Mouse (Mus musculus) hindbrain, postnatal 0 days (tissue): ENCODE data around the gene Zcchc2. TPM values are rescaled to one million over a fixed set of nuclear protein-coding genes. Genes with fewer than 3 reads are reported as not detected.

Source experiments
- ATAC-seq: fragments of 200-750 bp; cut with Nextera tagmentation; 2 replicates; pipeline ENCODE4 v1.8.0; 2017; ENCODE audit warnings: mild to moderate bottlenecking, moderate TSS enrichment, moderate library complexity
- DNase-seq: peaks from one replicate; pipeline ENCODE4 v3.0.0-alpha.2; 2015; ENCODE audit warnings: low spot score
- H3K27ac ChIP-seq: fragments of 300-500 bp; sonication (generic); 2 replicates; pipeline ENCODE4 v1.5.1; 2014; ENCODE audit warnings: mild to moderate bottlenecking
- H3K27me3 ChIP-seq: fragments of 300-500 bp; sonication (generic); 2 replicates; pipeline ENCODE4 v1.6.1; 2014; ENCODE audit warnings: low read length, mixed read lengths; ENCODE audit not compliant: insufficient read depth
- H3K36me3 ChIP-seq: fragments of 300-500 bp; sonication (generic); 2 replicates; pipeline ENCODE4 v1.6.1; 2014; ENCODE audit warnings: low read length, mixed read lengths; ENCODE audit not compliant: insufficient read depth
- H3K4me1 ChIP-seq: fragments of 300-500 bp; sonication (generic); 2 replicates; pipeline ENCODE4 v1.6.1; 2014; ENCODE audit warnings: antibody characterized with exemption, low read length, mixed read lengths; ENCODE audit not compliant: insufficient read depth
- H3K4me2 ChIP-seq: fragments of 300-500 bp; sonication (generic); 2 replicates; pipeline ENCODE4 v1.6.1; 2014; ENCODE audit warnings: low read depth, mild to moderate bottlenecking, low read length, moderate library complexity, mixed read lengths
- H3K4me3 ChIP-seq: fragments of 300-500 bp; sonication (generic); 2 replicates; pipeline ENCODE4 v1.5.1; 2014; ENCODE audit warnings: low read length
- H3K9ac ChIP-seq: fragments of 300-500 bp; sonication (generic); replicated peaks from 2 replicates; pipeline ENCODE4 v1.6.1; 2014; ENCODE audit warnings: mild to moderate bottlenecking, low read length, moderate library complexity, mixed read lengths
- H3K9me3 ChIP-seq: fragments of 300-500 bp; sonication (generic); 2 replicates; pipeline ENCODE4 v1.6.1; 2016; ENCODE audit warnings: low read length, mixed read lengths
- CTCF ChIP-seq: IDR thresholded peaks from 2 replicates; pipeline ENCODE4 v1.5.1; 2016; ENCODE audit warnings: antibody characterized with exemption, control low read depth, low read depth
- WGBS: fragments of 180-500 bp; shearing (Covaris S2); extraction: QIAGEN DNeasy Blood & Tissue Kit; methylation state at CpG from one replicate; pipeline ENCODE4 v1.1.7; 2014; 5-methylcytosine and 5-hydroxymethylcytosine counted together
- polyA plus RNA-seq: library from polyadenylated mRNA; unstranded; fragments of >200 nt; fragmentation: Nextera tagmentation; extraction: Ambion mirVana; gene quantifications from 2 replicates; pipeline ENCODE4 v1.2.1, GENCODE M21; 2015
- total RNA-seq: library from RNA; depleted of rRNA; stranded (reverse); fragments of >200 nt; gene quantifications from 2 replicates; pipeline ENCODE4 v1.2.3, GENCODE M21; 2014

Zcchc2 gene
- total and polyA plus RNA-seq, 2 experiments from 2014 or later = 2.3 to 14.3 TPM

GRCm38 (mm10) chr1:105988903-105989639 lies 1.1 kb upstream of the Zcchc2 start:
- Histone ChIP-seq H3K27me3 (no peaks in the 10 kb centered on the region), H3K27ac (no peak overlapping the region), H3K4me2 (peak overlapping the region; percentile 71), H3K36me3 (no peaks in the 10 kb centered on the region), H3K4me3 (peak overlapping the region; percentile 84), H3K9me3 (no peaks in the 10 kb centered on the region), H3K9ac (no peak overlapping the region), H3K4me1 (peaks cover 10% of the 10 kb centered on the region)
- DNase-seq = no peak
- 76% methylated on average over 14 of the region's 14 CpGs for WGBS
- no peak for TF ChIP-seq CTCF
- no peak for ATAC-seq

GRCm38 (mm10) chr1:105989640-105989984 lies 594 bp upstream of the Zcchc2 start:
- Histone ChIP-seq H3K4me2 (peak overlapping the region; percentile 71), H3K9ac (peak overlapping the region; percentile 74), H3K4me1 (peaks cover 10% of the 10 kb centered on the region), H3K9me3 (no peaks in the 10 kb centered on the region), H3K4me3 (peak overlapping the region; percentile 84), H3K36me3 (no peaks in the 10 kb centered on the region), H3K27ac (peak overlapping the region; percentile 95; the same call in 1 of the 2 replicates), H3K27me3 (no peaks in the 10 kb centered on the region)
- ATAC-seq (0 out of 2 replicates have a peak, but pooled peaks have one; percentile 0), DNase-seq (no peak)
- TF ChIP-seq CTCF = no peak
- 2% methylated on average over 13 of the region's 13 CpGs for WGBS

GRCm38 (mm10) chr1:105990911-105991761 lies 930 bp downstream of the Zcchc2 start:
- ATAC-seq = peak; percentile 42
- Histone ChIP-seq H3K36me3 (no peaks in the 10 kb centered on the region), H3K9me3 (no peaks in the 10 kb centered on the region), H3K4me2 (peak overlapping the region; percentile 71), H3K27me3 (no peaks in the 10 kb centered on the region), H3K4me3 (peak overlapping the region; percentile 84), H3K27ac (peak overlapping the region; percentile 95), H3K9ac (peak overlapping the region; percentile 74), H3K4me1 (peaks cover 10% of the 10 kb centered on the region)
- peak; percentile 70 for DNase-seq
- WGBS = under 1% methylated on average over 93 of the region's 104 CpGs
- TF ChIP-seq CTCF = no peak

GRCm38 (mm10) chr1:105991931-105992837 lies 2.0 kb downstream of the Zcchc2 start:
- DNase-seq = no peak
- ATAC-seq = no peak
- no peak overlapping the region for H3K27ac ChIP-seq
- H3K4me3 ChIP-seq = peak overlapping the region; percentile 84
- H3K9me3 ChIP-seq = no peaks in the 10 kb centered on the region
- TF ChIP-seq CTCF = no peak
- no peaks in the 10 kb centered on the region for H3K36me3 ChIP-seq
- peak overlapping the region; percentile 74 for H3K9ac ChIP-seq
- WGBS = 24% methylated on average over 17 of the region's 17 CpGs
- peaks cover 10% of the 10 kb centered on the region for H3K4me1 ChIP-seq
- H3K27me3 ChIP-seq = no peaks in the 10 kb centered on the region
- peak overlapping the region; percentile 71 for H3K4me2 ChIP-seq

- Histone ChIP-seq H3K27ac (peak overlapping the region; percentile 69; the same call in 1 of the 2 replicates), H3K4me3 (peak overlapping the region; percentile 84), H3K9ac (peak overlapping the region; percentile 52), H3K4me2 (peak overlapping the region; percentile 71), H3K36me3 (no peaks in the 10 kb centered on the region), H3K9me3 (no peaks in the 10 kb centered on the region), H3K27me3 (no peaks in the 10 kb centered on the region), H3K4me1 (peaks cover 10% of the 10 kb centered on the region)
- peak; percentile 19 for TF ChIP-seq CTCF
- ATAC-seq = no peak
- peak; percentile 66 for DNase-seq
- WGBS = 8% methylated on average over 7 of the region's 7 CpGs
Measured at GRCm38 (mm10) chr1:105993196-105993595, 3.0 kb downstream of the Zcchc2 start.

- H3K4me3 ChIP-seq = peak overlapping the region; percentile 84
- no peak; the same call in 1 of the 2 replicates for TF ChIP-seq CTCF
- no peaks in the 10 kb centered on the region for H3K36me3 ChIP-seq
- ATAC-seq (peak; percentile 70), DNase-seq (peak; percentile 91)
- H3K4me1 ChIP-seq = peaks cover 10% of the 10 kb centered on the region
- peak overlapping the region; percentile 71 for H3K4me2 ChIP-seq
- H3K9ac ChIP-seq = peak overlapping the region; percentile 52
- under 1% methylated on average over 37 of the region's 37 CpGs for WGBS
- peak overlapping the region; percentile 69; the same call in 1 of the 2 replicates for H3K27ac ChIP-seq
- no peaks in the 10 kb centered on the region for H3K27me3 ChIP-seq
- H3K9me3 ChIP-seq = no peaks in the 10 kb centered on the region
Measured at GRCm38 (mm10) chr1:105993601-105994209, 3.5 kb downstream of the Zcchc2 start.
